Mouse (Mus musculus) skeletal muscle tissue, postnatal 0 days (tissue): ENCODE results near the gene Tmem255b. TPM values are rescaled to one million over a fixed set of nuclear protein-coding genes. Genes with fewer than 3 reads are reported as not detected.

Source experiments
- polyA plus RNA-seq: library from polyadenylated mRNA; unstranded; fragments of >200 nt; fragmentation: Nextera tagmentation; extraction: Ambion mirVana; gene quantifications from 2 replicates; pipeline ENCODE4 v1.2.1, GENCODE M21; 2015

Gene Tmem255b
- 2.3 and 2.5 TPM in 2 replicates for polyA plus RNA-seq

DNA sequence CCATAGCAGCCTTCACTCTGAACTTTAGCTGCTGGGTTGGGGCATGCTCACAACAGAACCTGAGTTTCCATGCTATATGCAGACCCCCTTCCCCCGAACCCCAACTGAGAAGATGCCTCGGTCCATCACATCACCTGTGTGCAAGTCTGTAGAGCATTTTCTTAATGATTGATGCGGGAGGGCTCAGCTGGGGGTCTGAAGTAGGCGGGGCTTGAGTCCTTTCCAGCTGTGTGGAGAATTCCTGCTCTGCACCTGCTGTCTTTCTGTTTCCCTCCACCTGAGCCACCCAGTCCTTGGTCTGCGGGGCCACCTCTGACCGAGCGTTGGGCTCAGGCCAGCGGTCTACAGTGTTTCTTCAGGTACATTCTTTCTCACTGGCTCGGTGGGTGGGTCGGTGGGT, at the start of gene Tmem255b:
Gene Tmem255b (plus strand): TSS at position 301 of the 400 bp plus-strand sequence.

DNA sequence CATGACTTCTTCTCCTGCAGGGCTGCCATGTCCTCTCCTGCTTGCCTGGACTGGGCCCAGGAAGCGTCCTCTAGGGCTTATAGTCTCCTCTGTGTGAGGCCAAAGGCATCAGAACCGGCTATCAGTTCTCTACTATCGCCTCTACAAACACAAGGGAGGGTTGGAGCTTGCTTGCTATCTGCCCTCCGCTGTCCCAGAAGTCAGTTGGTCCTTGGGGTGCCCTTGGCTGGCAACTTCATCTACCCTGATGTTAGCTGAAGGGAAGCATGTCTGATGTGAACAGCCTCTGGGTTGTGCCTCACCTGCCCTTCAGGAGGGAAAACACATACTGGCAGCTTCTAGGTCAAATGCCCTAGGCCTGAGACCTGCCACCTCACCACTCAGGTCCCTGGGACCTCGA, 38.3 kb upstream of the Tmem255b start, which contains the start of gene Atp4b:
Gene Atp4b (minus strand): TSS at position 101 of the 400 bp plus-strand sequence.

DNA sequence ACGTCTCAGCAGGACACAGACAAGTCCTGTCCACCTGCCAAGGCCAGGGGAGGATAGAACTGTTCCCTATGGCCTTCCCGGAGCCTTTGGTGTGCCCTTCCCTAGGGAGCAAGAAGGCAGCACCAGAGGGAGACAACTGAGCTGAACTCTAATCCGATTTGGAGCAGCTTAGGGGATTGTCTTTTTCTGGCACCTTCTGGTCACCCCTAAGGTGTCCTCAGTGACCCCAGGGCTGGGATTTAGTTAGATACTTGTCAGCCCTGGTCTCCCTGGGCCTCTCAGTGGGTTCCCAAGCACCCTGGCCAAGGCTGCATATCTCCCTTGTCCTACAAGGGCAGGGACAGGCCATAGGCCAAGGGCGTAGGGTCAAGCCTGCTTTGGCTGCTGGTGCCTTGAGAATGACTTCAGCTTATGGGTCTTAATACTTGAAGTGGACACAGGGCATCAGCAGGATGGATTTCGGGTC, 30.3 kb upstream of the Tmem255b start, which contains the start of gene Grk1:
Gene Grk1 (plus strand): TSS at position 416 of the 466 bp plus-strand sequence.

DNA sequence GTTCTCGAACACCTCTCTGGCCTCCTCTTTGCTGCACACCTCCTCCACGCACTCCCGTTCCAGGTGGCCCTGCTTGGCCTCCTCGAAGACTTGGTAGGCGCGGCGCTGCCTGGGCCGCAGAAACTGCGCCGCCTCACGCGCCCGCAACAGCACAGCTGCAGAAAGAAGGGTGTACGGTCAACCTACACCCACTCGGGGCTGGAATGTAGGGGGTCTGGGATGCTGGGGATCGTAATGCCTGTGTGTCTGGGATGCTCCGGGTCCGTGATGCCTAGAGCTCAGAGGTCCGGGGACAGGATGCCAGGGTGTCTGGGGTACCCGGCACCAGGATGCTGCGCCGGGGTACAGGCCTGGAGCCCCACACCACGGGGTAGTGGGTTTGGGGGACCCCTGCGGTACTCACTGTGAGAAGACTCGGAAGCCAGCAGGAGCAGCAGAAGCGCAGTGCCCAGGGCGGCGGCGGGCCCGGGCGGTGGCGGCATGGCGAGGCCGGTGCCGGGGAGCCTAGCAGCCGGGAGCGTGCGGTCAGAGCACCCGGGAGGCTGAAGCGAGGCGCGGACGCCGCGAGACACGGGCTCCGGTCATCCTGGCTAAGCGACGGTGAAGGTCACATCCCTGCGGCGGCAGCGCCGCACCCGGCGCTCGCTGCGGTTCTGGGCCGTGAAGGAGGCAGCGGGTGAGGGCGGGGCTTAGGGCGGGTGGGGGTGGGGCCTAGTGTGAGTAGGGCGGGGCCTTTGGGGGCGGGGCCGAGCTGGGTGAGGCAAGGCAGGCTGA, 59.1 kb downstream of the Tmem255b start, which contains the start of gene Gas6:
Gene Gas6 (minus strand): TSS at position 633 of the 774 bp plus-strand sequence.

Other genes starting within 250 kb of the Tmem255b start
- 8.1 and 8.7 TPM in 2 replicates for gene Grtp1, start 234.6 kb upstream of the Tmem255b start, polyA plus RNA-seq
- 106 and 112 TPM in 2 replicates for gene Adprhl1, start 181.0 kb upstream of the Tmem255b start, polyA plus RNA-seq
- 20.7 and 20.9 TPM in 2 replicates for gene Dcun1d2, start 147.1 kb upstream of the Tmem255b start, polyA plus RNA-seq
- gene Tmco3, start 147.0 kb upstream of the Tmem255b start, polyA plus RNA-seq: 18.4 and 20.2 TPM in 2 replicates
- 54.9 and 66.3 TPM in 2 replicates for gene Tfdp1, start 96.4 kb upstream of the Tmem255b start, polyA plus RNA-seq
- gene Atp4b, start 38.4 kb upstream of the Tmem255b start, polyA plus RNA-seq: not detected in 2 replicates
- not detected in 2 replicates for gene Grk1, start 30.1 kb upstream of the Tmem255b start, polyA plus RNA-seq
- gene Gas6, start 59.3 kb downstream of the Tmem255b start, polyA plus RNA-seq: 134 and 141 TPM in 2 replicates
- 0.29 TPM in 1 of 2 replicates, not detected in the other for gene 1700029H14Rik, start 127.3 kb downstream of the Tmem255b start, polyA plus RNA-seq
- 14.8 and 21.8 TPM in 2 replicates for gene Rasa3, start 242.4 kb downstream of the Tmem255b start, polyA plus RNA-seq